Mouse (Mus musculus) heart, postnatal 0 days (tissue): ENCODE results near the gene Abcf1.

ENCODE experiments used
- CTCF ChIP-seq: IDR thresholded peaks from 2 replicates; pipeline ENCODE4 v1.5.1; 2016; ENCODE audit warnings: antibody characterized with exemption, control low read depth, low read depth
- EP300 ChIP-seq: IDR thresholded peaks from 2 replicates; pipeline ENCODE4 v1.6.1; 2016; ENCODE audit warnings: antibody characterized with exemption, low read depth

DNA sequence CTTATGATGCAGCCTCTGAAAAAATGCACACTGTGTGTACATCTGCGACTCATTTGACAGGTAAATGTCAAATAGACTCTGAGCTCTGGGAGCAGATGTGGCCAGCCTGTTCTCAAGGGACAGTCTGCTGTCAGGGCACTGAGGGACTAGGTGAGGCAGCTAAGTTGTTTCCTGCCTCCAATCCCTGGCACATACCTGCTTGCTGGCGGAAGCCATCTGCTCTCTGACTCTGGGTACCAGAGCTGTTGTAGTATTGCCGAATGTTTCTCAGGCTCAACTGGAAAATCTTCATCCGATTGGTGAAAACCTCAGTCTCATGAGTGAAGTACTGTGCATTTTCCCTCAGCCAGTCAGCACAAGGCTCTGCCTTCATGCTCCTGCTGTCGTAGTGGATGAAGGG lies 47.5 kb upstream of the Abcf1 start:
- no peak for TF ChIP-seq EP300
- no peak for TF ChIP-seq CTCF
